Mouse (Mus musculus): ENCODE data around the gene Selenop. TPM values are rescaled to one million over a fixed set of nuclear protein-coding genes. Genes with fewer than 3 reads are reported as not detected.

Selenop gene
- total and polyA plus RNA-seq, 3 experiments: 0.50 TPM; not detected in 2

GRCm38 (mm10) chr15:3251718-3252067 lies 16.7 kb upstream of the Selenop start:
- TF ChIP-seq UBTF (IDR thresholded peaks at IDR 0.05; ENCODE audit: borderline replicate concordance, insufficient read depth, low read depth, low read length) (no peak), GATA1 (IDR thresholded peaks at IDR 0.05; ENCODE audit: low read depth, low read length) (no peak), MAFK (IDR thresholded peaks at IDR 0.05; ENCODE audit: borderline replicate concordance, low read depth, low read length) (no peak), USF2 (IDR thresholded peaks at IDR 0.05; ENCODE audit: borderline replicate concordance in 1 of 2, insufficient read depth in 1 of 2, low read depth in 1 of 2, low read length in 2 of 2) (no peak), MXI1 (IDR thresholded peaks at IDR 0.05; ENCODE audit: low read depth, low read length) (no peak), E2F4 (IDR thresholded peaks at IDR 0.05; ENCODE audit: borderline replicate concordance, low read depth, low read length) (no peak), SMC3 (IDR thresholded peaks at IDR 0.05; ENCODE audit: low read depth, low read length) (no peak), RAD21 (IDR thresholded peaks at IDR 0.05; ENCODE audit: low read depth, low read length) (no peak), MYB (IDR thresholded peaks at IDR 0.05; ENCODE audit: low read depth, low read length) (no peak), ETS1 (IDR thresholded peaks at IDR 0.05; ENCODE audit: low read depth, low read length) (no peak), ZNF384 (IDR thresholded peaks at IDR 0.05; ENCODE audit: low read depth, low read length) (no peak), TBP (IDR thresholded peaks at IDR 0.05; ENCODE audit: low read depth, low read length) (no peak), MEF2A (IDR thresholded peaks at IDR 0.05; ENCODE audit: extremely low read depth, insufficient replicate concordance, low read depth, low read length, poor library complexity, severe bottlenecking) (no peak), HCFC1 (IDR thresholded peaks at IDR 0.05; ENCODE audit: low read depth, low read length) (no peak), JUND (IDR thresholded peaks at IDR 0.05; ENCODE audit: low read depth, low read length) (no peak), CTCF (IDR thresholded peaks at IDR 0.05 in 2 of 3, conservative IDR thresholded peaks at IDR 0.05 in 1 of 3; ENCODE audit: control insufficient read depth in 1 of 3, insufficient read depth in 1 of 3, low read depth in 2 of 3, low read length in 3 of 3, poor library complexity in 1 of 3, severe bottlenecking in 1 of 3) (no peak)
- Histone ChIP-seq H3K4me1 (ENCODE audit: control insufficient read depth in 1 of 2, insufficient read depth in 2 of 2, low read length in 2 of 2) (no peaks in the 10 kb centered on the region), H3K27ac (ENCODE audit: control insufficient read depth, low read depth, low read length) (no peak overlapping the region), H3K9ac (ENCODE audit: control insufficient read depth, low read depth, low read length, poor library complexity, severe bottlenecking) (no peak overlapping the region), H3K27me3 (ENCODE audit: control insufficient read depth in 1 of 2, insufficient read depth in 2 of 2, low read length in 2 of 2) (no peaks in the 10 kb centered on the region), H3K4me3 (ENCODE audit: control insufficient read depth in 1 of 2, insufficient read depth in 1 of 2, low read depth in 2 of 2, low read length in 2 of 2) (no peak overlapping the region), H3K9me3 (replicated peaks; ENCODE audit: insufficient read depth, low read length) (no peaks in the 10 kb centered on the region), H3K36me3 (ENCODE audit: control insufficient read depth in 1 of 2, insufficient read depth in 2 of 2, low read length in 2 of 2) (no peaks in the 10 kb centered on the region), H3K79me2 (ENCODE audit: control insufficient read depth, insufficient read depth, low read length, poor library complexity) (no peaks in the 10 kb centered on the region)
- DNase-seq (ENCODE audit: low read depth, low spot score): no peak

- no peak for DNase-seq (ENCODE audit: low read depth, low spot score)
- TF ChIP-seq POLR2A (IDR thresholded peaks at IDR 0.05; ENCODE audit: control insufficient read depth in 1 of 2, insufficient read depth in 1 of 2, low read depth in 1 of 2, low read length in 2 of 2, poor library complexity in 1 of 2) (no peak), USF2 (IDR thresholded peaks at IDR 0.05; ENCODE audit: borderline replicate concordance in 1 of 2, insufficient read depth in 1 of 2, low read depth in 1 of 2, low read length in 2 of 2) (no peak), MXI1 (IDR thresholded peaks at IDR 0.05; ENCODE audit: low read depth, low read length) (no peak), MAX (IDR thresholded peaks at IDR 0.05; ENCODE audit: low read length) (no peak), KAT2A (conservative IDR thresholded peaks at IDR 0.05; ENCODE audit: low read depth, low read length) (no peak), EP300 (IDR thresholded peaks at IDR 0.05; ENCODE audit: low read depth in 1 of 2, low read length in 2 of 2) (no peak), GATA1 (IDR thresholded peaks at IDR 0.05; ENCODE audit: low read depth, low read length) (no peak), E2F4 (IDR thresholded peaks at IDR 0.05; ENCODE audit: borderline replicate concordance, low read depth, low read length) (no peak), ZMIZ1 (IDR thresholded peaks at IDR 0.05; ENCODE audit: low read depth, low read length) (no peak), SMC3 (IDR thresholded peaks at IDR 0.05; ENCODE audit: low read depth, low read length) (no peak)
- H3K4me1 ChIP-seq (ENCODE audit: control insufficient read depth in 1 of 2, insufficient read depth in 2 of 2, low read length in 2 of 2): no peaks in the 10 kb centered on the region
- H3K27me3 ChIP-seq (ENCODE audit: control insufficient read depth in 1 of 2, insufficient read depth in 2 of 2, low read length in 2 of 2): no peaks in the 10 kb centered on the region
- no peak overlapping the region for H3K27ac ChIP-seq (ENCODE audit: control insufficient read depth, low read depth, low read length)
- no peaks in the 10 kb centered on the region for H3K9me3 ChIP-seq (replicated peaks; ENCODE audit: insufficient read depth, low read length)
- H3K4me3 ChIP-seq (ENCODE audit: control insufficient read depth in 1 of 2, insufficient read depth in 1 of 2, low read depth in 2 of 2, low read length in 2 of 2): no peak overlapping the region
- H3K79me2 ChIP-seq (ENCODE audit: control insufficient read depth, insufficient read depth, low read length, poor library complexity): no peaks in the 10 kb centered on the region
- H3K36me3 ChIP-seq (ENCODE audit: control insufficient read depth in 1 of 2, insufficient read depth in 2 of 2, low read length in 2 of 2): no peaks in the 10 kb centered on the region
- no peak overlapping the region for H3K9ac ChIP-seq (ENCODE audit: control insufficient read depth, low read depth, low read length, poor library complexity, severe bottlenecking)
Measured at GRCm38 (mm10) chr15:3259025-3259424, 9.3 kb upstream of the Selenop start.

Data from MEL (cell line).